In the genomic region with DNA sequence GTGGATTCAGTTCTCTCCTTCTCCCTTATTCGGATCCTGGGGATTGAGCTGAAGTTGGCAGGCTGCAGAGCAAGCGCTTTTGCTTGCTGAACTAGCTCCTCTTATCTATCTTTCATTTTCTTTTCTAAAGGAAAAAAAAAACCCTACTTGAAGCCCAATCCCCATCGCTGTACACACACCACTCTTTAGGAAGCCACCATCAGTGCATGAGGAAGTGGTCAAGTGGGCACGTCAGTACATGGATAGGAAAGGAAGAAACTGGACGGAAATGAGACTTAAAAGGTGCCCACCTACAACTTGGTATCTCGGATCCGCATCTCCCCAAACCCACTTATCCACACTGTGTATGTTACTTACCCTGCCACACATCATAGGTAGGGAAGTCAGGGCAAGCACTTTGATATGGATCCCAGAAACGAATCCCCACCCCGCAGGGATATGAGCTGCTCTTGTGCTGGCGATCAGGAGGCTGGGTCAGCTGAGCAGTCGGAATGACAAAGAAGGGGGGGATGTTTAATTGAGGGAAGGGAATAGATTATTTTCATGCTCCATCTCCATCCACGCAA, we compare ENCODE assay signal across 8 mouse cellular contexts.
A peak's percentile ranks its signal among the peaks of the same experiment; 100 is the strongest.
DNase-seq lines count a peak whose midpoint lies in the region; ATAC-seq and TF ChIP-seq lines count a peak whose summit lies in the region.
"Had no signal": no experiment of that assay in that cellular context is flagged by ENCODE, and none has a peak within 500 bp of the region (broad histone marks: within the 10 kb centered on the region; RNA-seq: fewer than 3 reads in every experiment).

No protein-coding gene starts in this region.

- H3K36me3 ChIP-seq in lung, embryonic 14.5 days (ENCODE audit: insufficient read depth): no peaks in the 10 kb centered on the region
- H3K36me3 ChIP-seq in forebrain, embryonic 13.5 days (ENCODE audit: poor library complexity, severe bottlenecking): no peaks in the 10 kb centered on the region
- no peaks in the 10 kb centered on the region for H3K36me3 ChIP-seq in limb, embryonic 15.5 days
- no peaks in the 10 kb centered on the region for H3K36me3 ChIP-seq in stomach, embryonic 15.5 days

- no peak for DNase-seq in lung, embryonic 14.5 days
- DNase-seq in lung, postnatal 4 days: no peak
- DNase-seq in adrenal gland, postnatal 10 days: no peak
- no peak for DNase-seq in cerebellum, adult 2 months
- DNase-seq: cerebellum, adult 9-10 months had no signal

- no peak overlapping the region for H3K9ac ChIP-seq in lung, embryonic 14.5 days
- peak overlapping the region; percentile 43 for H3K9ac ChIP-seq in forebrain, embryonic 13.5 days
- no peak overlapping the region for H3K9ac ChIP-seq in limb, embryonic 15.5 days
- no peak overlapping the region for H3K9ac ChIP-seq in stomach, embryonic 15.5 days

- H3K4me1 ChIP-seq in lung, embryonic 14.5 days (ENCODE audit: insufficient read depth): peaks cover 47% of the 10 kb centered on the region
- H3K4me1 ChIP-seq in forebrain, embryonic 13.5 days: peaks cover 97% of the 10 kb centered on the region
- H3K4me1 ChIP-seq in limb, embryonic 15.5 days: peaks cover 56% of the 10 kb centered on the region
- peaks cover 37% of the 10 kb centered on the region for H3K4me1 ChIP-seq in stomach, embryonic 15.5 days
- H3K4me1 ChIP-seq in cerebellum, adult 2 months (ENCODE audit: control insufficient read depth, insufficient read depth, low read length): peaks cover 11% of the 10 kb centered on the region

- H3K4me2 ChIP-seq in lung, embryonic 14.5 days: peak overlapping the region; percentile 41
- peak overlapping the region; percentile 52 for H3K4me2 ChIP-seq in forebrain, embryonic 13.5 days
- no peak overlapping the region for H3K4me2 ChIP-seq in limb, embryonic 15.5 days
- H3K4me2 ChIP-seq in stomach, embryonic 15.5 days: peak overlapping the region; percentile 29; the same call in 1 of the 2 replicates

- no peaks in the 10 kb centered on the region for H3K9me3 ChIP-seq in lung, embryonic 14.5 days (ENCODE audit: low read depth, low read length)
- H3K9me3 ChIP-seq in forebrain, embryonic 13.5 days (replicated peaks): no peaks in the 10 kb centered on the region
- no peaks in the 10 kb centered on the region for H3K9me3 ChIP-seq in limb, embryonic 15.5 days
- no peaks in the 10 kb centered on the region for H3K9me3 ChIP-seq in stomach, embryonic 15.5 days

- no peak for TF ChIP-seq POLR2A in cerebellum, adult 2 months (IDR thresholded peaks at IDR 0.05; ENCODE audit: borderline replicate concordance, insufficient read depth, low read length)

- WGBS in lung, embryonic 14.5 days: 25% methylated on average over 12 of the region's 12 CpGs
- 32% methylated on average over 12 of the region's 12 CpGs for WGBS in forebrain, embryonic 13.5 days
- 67% methylated on average over 12 of the region's 12 CpGs for WGBS in limb, embryonic 15.5 days
- WGBS in stomach, embryonic 15.5 days: 47% methylated on average over 12 of the region's 12 CpGs
- 83% methylated on average over 12 of the region's 12 CpGs for WGBS in cerebellum, adult 2 months

- H3K27ac ChIP-seq in lung, embryonic 14.5 days (ENCODE audit: low read depth): peak overlapping the region; percentile 77; the same call in 1 of the 2 replicates
- H3K27ac ChIP-seq in forebrain, embryonic 13.5 days: peak overlapping the region; percentile 98
- peak overlapping the region; percentile 28; the same call in 1 of the 2 replicates for H3K27ac ChIP-seq in limb, embryonic 15.5 days
- peak overlapping the region; percentile 74 for H3K27ac ChIP-seq in stomach, embryonic 15.5 days
- H3K27ac ChIP-seq in cerebellum, adult 2 months (ENCODE audit: insufficient read depth, low read length): no peak overlapping the region

- no peak overlapping the region for H3K4me3 ChIP-seq in lung, embryonic 14.5 days (ENCODE audit: low read depth, low read length)
- H3K4me3 ChIP-seq in forebrain, embryonic 13.5 days: peak overlapping the region; percentile 10
- H3K4me3 ChIP-seq in limb, embryonic 15.5 days: no peak overlapping the region
- no peak overlapping the region for H3K4me3 ChIP-seq in stomach, embryonic 15.5 days (replicated peaks)
- no peak overlapping the region for H3K4me3 ChIP-seq in cerebellum, adult 2 months (replicated peaks; ENCODE audit: insufficient read depth, low read depth, low read length)

- no peak for TF ChIP-seq CTCF in lung, embryonic 14.5 days (IDR thresholded peaks at IDR 0.05; ENCODE audit: low read depth)
- TF ChIP-seq CTCF in cerebellum, adult 2 months (IDR thresholded peaks at IDR 0.05; ENCODE audit: borderline replicate concordance, insufficient read depth, low read depth, low read length): no peak

- ATAC-seq in lung, embryonic 14.5 days (ENCODE audit: insufficient read depth): peak; percentile 48; the same call in 1 of the 2 replicates
- no peak; the same call in none of the 2 replicates for ATAC-seq in forebrain, embryonic 13.5 days
- no peak for ATAC-seq in limb, embryonic 15.5 days (ENCODE audit: insufficient number of reproducible peaks, low FRiP score, low TSS enrichment, low read depth)
- no peak for ATAC-seq in stomach, embryonic 15.5 days (ENCODE audit: insufficient read depth, low FRiP score, low read depth)

- H3K27me3 ChIP-seq in lung, embryonic 14.5 days (ENCODE audit: insufficient read depth, low read length): no peaks in the 10 kb centered on the region
- no peaks in the 10 kb centered on the region for H3K27me3 ChIP-seq in forebrain, embryonic 13.5 days
- no peaks in the 10 kb centered on the region for H3K27me3 ChIP-seq in limb, embryonic 15.5 days
- no peaks in the 10 kb centered on the region for H3K27me3 ChIP-seq in stomach, embryonic 15.5 days (replicated peaks)
- no peaks in the 10 kb centered on the region for H3K27me3 ChIP-seq in cerebellum, adult 2 months (ENCODE audit: control insufficient read depth, insufficient read depth, low read length)
